Mouse (Mus musculus): ENCODE data around the gene Ufm1.

The Ufm1 gene

GRCm38 (mm10) chr3:53863383-53864220 lies at the start of gene Ufm1:
Ufm1 (minus strand) TSS chr3:53863830.
- in situ Hi-C loops (cut with MboI), result no loop called here

GRCm38 (mm10) chr3:53890619-53891540 lies 27.2 kb upstream of the Ufm1 start:
- in situ Hi-C loops (cut with MboI), result no loop called here

DNA sequence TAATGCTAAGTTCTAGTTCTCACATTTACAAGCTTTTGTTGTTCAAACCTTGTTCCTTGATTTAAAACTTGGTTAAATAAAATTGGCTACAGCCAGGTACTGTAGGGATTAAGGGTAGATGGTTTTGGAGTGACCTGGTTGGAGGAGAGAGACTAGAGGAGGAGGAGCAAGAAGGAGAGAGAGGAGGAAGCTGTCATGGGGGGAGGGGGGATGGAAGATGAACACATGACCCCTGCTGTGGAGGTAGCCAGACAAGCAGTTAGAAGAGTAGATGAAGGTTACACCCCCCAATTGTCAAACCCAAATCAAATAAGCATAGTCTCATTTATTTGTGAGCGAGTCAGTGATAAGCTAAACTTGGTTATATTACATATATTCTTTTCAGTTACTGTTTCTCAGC lies 8.0 kb upstream of the Ufm1 start:
- in situ Hi-C loops (cut with MboI), result no loop called here

GRCm38 (mm10) chr3:53870482-53870881 lies 6.9 kb upstream of the Ufm1 start:
- in situ Hi-C loops (cut with MboI), result no loop called here

- in situ Hi-C loops (cut with MboI), result no loop called here
Observed at GRCm38 (mm10) chr3:53869263-53869662, 5.6 kb upstream of the Ufm1 start.

DNA sequence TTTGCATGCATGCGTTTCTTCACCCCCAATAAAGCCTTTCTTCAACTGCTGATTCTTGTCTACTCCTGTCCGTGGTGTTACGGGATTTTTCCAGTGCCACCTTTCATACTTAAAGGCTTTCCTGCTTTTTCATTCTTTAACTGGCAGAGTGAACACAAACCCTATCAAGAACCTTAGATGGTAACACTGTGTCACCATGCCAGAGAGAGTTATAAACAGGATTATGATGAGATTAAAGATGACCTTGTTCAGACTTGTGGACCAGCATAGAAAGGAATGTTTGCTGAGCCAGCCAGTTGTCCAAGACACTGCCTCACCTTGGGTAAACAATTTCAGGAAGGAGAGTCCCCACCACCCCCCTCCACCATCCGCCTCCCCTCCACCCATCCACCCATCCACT lies 4.6 kb upstream of the Ufm1 start:
- in situ Hi-C loops (cut with MboI), result no loop called here

DNA sequence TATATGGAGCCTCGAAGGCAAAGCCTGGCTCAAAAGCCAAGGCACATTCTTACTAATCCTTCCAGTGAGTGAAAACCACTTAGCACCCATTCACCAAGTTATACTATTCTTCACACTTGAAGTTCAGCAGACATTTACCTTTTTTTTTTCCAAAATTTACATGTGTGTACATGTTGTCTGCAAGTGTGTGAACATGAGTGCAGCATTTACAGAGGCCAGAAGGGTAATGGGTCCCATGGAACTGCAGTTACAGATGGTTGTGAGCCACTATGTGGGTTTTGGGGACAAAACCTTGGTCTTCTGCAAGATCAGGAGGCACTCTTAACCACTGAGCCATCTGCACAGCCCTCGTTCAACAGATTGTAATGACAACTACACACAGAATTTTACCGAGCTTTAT lies 8.8 kb downstream of the Ufm1 start:
- in situ Hi-C loops (cut with MboI), result no loop called here

GRCm38 (mm10) chr3:53854261-53854660 lies 9.4 kb downstream of the Ufm1 start:
- in situ Hi-C loops (cut with MboI), result no loop called here

DNA sequence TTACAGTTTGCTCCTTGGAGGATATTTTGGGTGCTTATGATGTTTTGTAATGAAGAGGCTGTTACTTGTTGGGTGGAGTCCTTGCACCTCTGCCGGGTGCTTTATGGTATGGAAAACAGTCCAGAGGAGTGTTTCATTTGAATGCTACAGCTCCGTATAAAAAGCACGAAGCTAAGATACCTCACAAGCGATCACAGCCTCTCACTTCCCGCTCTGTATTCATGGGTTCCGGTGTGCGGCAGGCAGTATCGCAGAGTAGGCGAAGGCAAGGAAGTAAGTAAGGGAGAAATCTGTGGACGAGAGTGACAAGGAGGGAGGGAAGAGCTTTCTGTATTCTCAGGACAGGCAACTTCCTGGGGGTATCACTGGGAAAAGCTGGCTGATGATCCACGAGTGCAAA lies 15.4 kb downstream of the Ufm1 start:
- in situ Hi-C loops (cut with MboI), result no loop called here

DNA sequence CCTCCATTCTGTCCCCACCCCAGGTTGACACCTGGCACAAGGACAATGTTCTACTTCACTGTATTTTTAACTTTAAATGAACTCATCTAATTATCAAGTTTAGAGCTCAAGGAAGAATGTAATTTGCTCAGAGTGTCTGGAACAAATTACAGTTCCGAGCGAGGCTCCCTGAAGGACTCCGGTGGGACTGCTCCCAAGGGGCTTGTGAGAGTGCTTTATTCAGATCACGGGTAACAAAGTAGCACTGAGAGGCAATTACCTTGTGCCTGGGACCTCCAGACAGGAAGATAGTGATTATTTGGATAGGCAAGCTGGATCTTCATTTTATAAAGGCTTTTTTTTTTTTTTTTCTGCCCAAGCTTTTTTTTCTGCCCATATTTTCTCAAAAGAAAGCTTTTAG lies 15.9 kb downstream of the Ufm1 start:
- in situ Hi-C loops (cut with MboI), result no loop called here

DNA sequence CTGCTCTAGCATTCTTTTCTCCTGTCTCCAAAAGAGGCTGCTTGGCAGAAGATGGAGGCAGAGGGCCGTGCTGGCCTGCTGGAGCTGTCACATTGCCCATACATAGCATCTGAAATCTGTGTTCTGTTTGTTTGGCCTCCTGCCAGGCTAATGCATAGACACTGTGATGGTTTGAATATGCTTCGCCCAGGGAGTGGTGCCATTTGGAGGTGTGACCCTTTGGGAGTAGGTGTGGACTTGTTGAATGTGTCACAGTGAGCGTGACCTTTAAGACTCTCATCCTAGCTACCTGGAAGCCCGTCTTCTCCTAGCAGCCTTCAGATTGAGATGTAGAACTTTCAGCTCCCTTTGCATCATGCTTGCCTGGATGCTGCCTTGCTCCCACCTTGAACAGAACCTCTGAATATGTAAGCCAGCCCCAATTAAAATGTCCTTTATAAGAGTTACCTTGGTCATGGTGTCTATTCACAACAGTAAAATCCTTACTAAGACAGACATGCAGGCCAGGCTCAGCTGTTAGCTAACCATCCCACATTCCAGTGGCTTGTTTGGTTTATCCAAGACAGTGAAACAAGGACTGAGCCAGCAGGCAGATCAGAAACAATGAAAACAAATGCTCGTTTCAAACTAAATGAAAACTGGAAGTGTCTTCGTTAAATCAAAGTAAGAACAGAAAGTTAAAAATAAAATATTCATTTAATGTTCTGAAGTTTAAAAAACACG lies 17.3 kb downstream of the Ufm1 start:
- in situ Hi-C loops (cut with MboI), result no loop called here

- in situ Hi-C loops (cut with MboI), result no loop called here
Observed at GRCm38 (mm10) chr3:53844786-53845185, 18.8 kb downstream of the Ufm1 start, which contains the start of gene Gm10985. Gm10985 (plus strand) TSS chr3:53845086.

- in situ Hi-C loops (cut with MboI), result no loop called here
Observed at GRCm38 (mm10) chr3:53834238-53834637, 29.4 kb downstream of the Ufm1 start.

DNA sequence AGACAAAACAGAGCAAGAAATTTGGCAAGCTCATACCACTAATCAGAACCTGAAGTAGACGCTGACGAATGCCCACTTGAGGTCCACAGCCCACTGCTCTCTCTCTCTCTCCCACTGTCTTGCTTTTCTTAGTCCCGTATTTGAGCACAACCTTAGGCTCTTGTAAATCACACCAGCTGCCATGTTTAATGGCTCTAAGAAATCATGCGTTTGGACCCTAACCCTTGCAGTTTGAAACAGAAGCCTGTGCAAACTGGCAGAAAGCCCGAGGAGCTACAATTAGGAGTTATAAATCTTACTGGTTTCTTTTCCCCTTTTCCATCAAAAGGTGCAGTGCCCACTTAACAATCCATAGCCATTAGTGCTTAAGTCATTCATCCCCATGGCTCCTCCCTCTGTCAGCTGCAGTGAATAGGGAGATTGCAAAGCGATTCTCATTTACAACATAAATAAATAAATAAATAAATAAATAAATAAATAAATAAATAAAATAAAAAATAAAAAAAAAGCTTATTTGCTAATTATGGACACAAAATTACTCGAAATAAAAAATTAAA lies 50.1 kb downstream of the Ufm1 start:
- in situ Hi-C loops (cut with MboI), result no loop called here

All from mature B cell (primary cell).